17 mouse cellular contexts compared by ENCODE assay signal in genomic region chr2:76511281-76511721, GRCm38 (mm10).
A peak's percentile ranks its signal among the peaks of the same experiment; 100 is the strongest.
DNase-seq lines count a peak whose midpoint lies in the region; ATAC-seq and TF ChIP-seq lines count a peak whose summit lies in the region.
"Had no signal": no experiment of that assay in that cellular context is flagged by ENCODE, and none has a peak within 500 bp of the region (broad histone marks: within the 10 kb centered on the region; RNA-seq: fewer than 3 reads in every experiment).

No protein-coding gene starts in this region.

- H3K4me1 ChIP-seq in hindbrain, postnatal 0 days (ENCODE audit: insufficient read depth, low read length), result no peaks in the 10 kb centered on the region
- H3K4me1 ChIP-seq in hindbrain, embryonic 14.5 days (replicated peaks; ENCODE audit: control insufficient read depth, insufficient read depth, low read length), result no peaks in the 10 kb centered on the region
- H3K4me1 ChIP-seq: embryonic facial prominence, embryonic 15.5 days; liver, embryonic 12.5 days had no signal

- H3K4me2 ChIP-seq in hindbrain, postnatal 0 days (ENCODE audit: low read depth, low read length), result no peak overlapping the region
- H3K4me2 ChIP-seq in hindbrain, embryonic 14.5 days (replicated peaks), result no peak overlapping the region
- H3K4me2 ChIP-seq: embryonic facial prominence, embryonic 15.5 days; hindbrain, embryonic 15.5 days; liver, embryonic 12.5 days had no signal

- H3K27ac ChIP-seq in hindbrain, postnatal 0 days, result no peak overlapping the region
- H3K27ac ChIP-seq in hindbrain, embryonic 14.5 days, result no peak overlapping the region
- H3K27ac ChIP-seq: embryonic facial prominence, embryonic 15.5 days; hindbrain, embryonic 15.5 days; liver, embryonic 12.5 days had no signal

- no peaks in the 10 kb centered on the region for H3K27me3 ChIP-seq in hindbrain, postnatal 0 days (ENCODE audit: insufficient read depth, low read length)
- H3K27me3 ChIP-seq in hindbrain, embryonic 14.5 days (ENCODE audit: control insufficient read depth, insufficient read depth, low read length), result no peaks in the 10 kb centered on the region
- H3K27me3 ChIP-seq: embryonic facial prominence, embryonic 15.5 days; hindbrain, embryonic 15.5 days; liver, embryonic 12.5 days had no signal

- no peak for TF ChIP-seq CTCF in hindbrain, postnatal 0 days (IDR thresholded peaks at IDR 0.05; ENCODE audit: low read depth)

- WGBS in hindbrain, postnatal 0 days, result 65% methylated on average over 8 of the region's 8 CpGs
- WGBS in hindbrain, embryonic 14.5 days, result 71% methylated on average over 8 of the region's 8 CpGs

- H3K36me3 ChIP-seq in hindbrain, postnatal 0 days (ENCODE audit: insufficient read depth, low read length), result no peaks in the 10 kb centered on the region
- no peaks in the 10 kb centered on the region for H3K36me3 ChIP-seq in hindbrain, embryonic 14.5 days (replicated peaks; ENCODE audit: control insufficient read depth, insufficient read depth)
- H3K36me3 ChIP-seq: embryonic facial prominence, embryonic 15.5 days; hindbrain, embryonic 15.5 days; liver, embryonic 12.5 days had no signal

- no peak for DNase-seq in cerebellum, adult 18-20 months
- peak; percentile 10 for DNase-seq in hindbrain, postnatal 0 days (ENCODE audit: low spot score)
- no peak for DNase-seq in hindbrain, embryonic 14.5 days (ENCODE audit: low spot score)
- DNase-seq in MN1 (ENCODE audit: low spot score), result peak; percentile 45
- DNase-seq in layer of hippocampus, postnatal 10 days (ENCODE audit: low spot score in 2 of 2), result peak; percentile 19 to 40
- no peak for DNase-seq in thymus, postnatal 36 days
- DNase-seq: adrenal gland, postnatal 36 days; gastrocnemius, postnatal 14 days; heart, postnatal 10 days; kidney, adult 8-10 months; left cerebral cortex, postnatal 4 days had no signal

- H3K9me3 ChIP-seq in hindbrain, postnatal 0 days (ENCODE audit: low read length), result no peaks in the 10 kb centered on the region
- 0 out of 2 replicates have a peak, but pooled peaks cover 7% of the 10 kb centered on the region for H3K9me3 ChIP-seq in hindbrain, embryonic 14.5 days (ENCODE audit: control insufficient read depth, low read length)
- H3K9me3 ChIP-seq: embryonic facial prominence, embryonic 15.5 days; hindbrain, embryonic 15.5 days; liver, embryonic 12.5 days had no signal

- H3K9ac ChIP-seq in hindbrain, postnatal 0 days (replicated peaks; ENCODE audit: low read length), result no peak overlapping the region
- no peak overlapping the region for H3K9ac ChIP-seq in hindbrain, embryonic 14.5 days
- H3K9ac ChIP-seq: embryonic facial prominence, embryonic 15.5 days; hindbrain, embryonic 15.5 days; liver, embryonic 12.5 days had no signal

- no peak overlapping the region for H3K4me3 ChIP-seq in hindbrain, postnatal 0 days (ENCODE audit: low read length)
- H3K4me3 ChIP-seq in hindbrain, embryonic 14.5 days (replicated peaks; ENCODE audit: low read length), result no peak overlapping the region
- H3K4me3 ChIP-seq: embryonic facial prominence, embryonic 15.5 days; hindbrain, embryonic 15.5 days; liver, embryonic 12.5 days had no signal

- 0 out of 2 replicates have a peak, but pooled peaks have one; percentile 42 for ATAC-seq in cerebellum, adult (ENCODE audit: insufficient number of reproducible peaks, low FRiP score, low TSS enrichment)
- ATAC-seq in hindbrain, postnatal 0 days, result peak; percentile 62
- ATAC-seq in hindbrain, embryonic 14.5 days (ENCODE audit: low FRiP score), result no peak
- no peak for ATAC-seq in monocyte, adult 5-6 weeks (replicated peaks; ENCODE audit: insufficient number of reproducible peaks, low FRiP score, low TSS enrichment, poor library complexity, severe bottlenecking)
- ATAC-seq: forebrain, embryonic 14.5 days; liver, embryonic 12.5 days had no signal

Comparison
In these comparisons a context has a peak if more than half of its experiments do, and no peak if none do; other contexts are left out.
1. ATAC-seq: peak in cerebellum, adult (single experiment) and hindbrain, postnatal 0 days (single experiment); none in hindbrain, embryonic 14.5 days (single experiment) and monocyte, adult 5-6 weeks (single experiment).
2. DNase-seq: peak in hindbrain, postnatal 0 days (single experiment), MN1 (single experiment) and layer of hippocampus, postnatal 10 days (2 of 2); none in cerebellum, adult 18-20 months (0 of 2), hindbrain, embryonic 14.5 days (single experiment) and thymus, postnatal 36 days (0 of 2).